Mouse (Mus musculus): ENCODE data around the gene Arid1b.

GRCm38 (mm10) chr17:4964192-4964877 is 29.8 kb upstream of the Arid1b start:
- TF ChIP-seq CTCF (IDR thresholded peaks at IDR 0.05; ENCODE audit: borderline replicate concordance, control insufficient read depth, extremely low read depth, insufficient read depth, low read length, poor library complexity): no peak
- no peak for TF ChIP-seq POLR2A (IDR thresholded peaks at IDR 0.05; ENCODE audit: control insufficient read depth, extremely low read depth, insufficient read depth, low read length, poor library complexity)
